Mouse (Mus musculus): ENCODE results near the gene Hspbp1.

- TF ChIP-seq CTCF (IDR thresholded peaks at IDR 0.05; ENCODE audit: low read depth) (no peak), EP300 (IDR thresholded peaks at IDR 0.05; ENCODE audit: low read depth) (no peak)
Observed at GRCm38 (mm10) chr7:4671956-4672355, 12.9 kb downstream of the Hspbp1 start.

Data from liver, embryonic 14.5 days (tissue).